Mouse (Mus musculus): ENCODE data around the gene Spata2. TPM values are rescaled to one million over a fixed set of nuclear protein-coding genes. Genes with fewer than 3 reads are reported as not detected.

The Spata2 gene
- polyA plus RNA-seq, 1 experiment: 60.6 TPM

GRCm38 (mm10) chr2:167532131-167532530, 39.4 kb upstream of the Spata2 start:
- no peaks in the 10 kb centered on the region for H3K27me3 ChIP-seq (ENCODE audit: control insufficient read depth, insufficient read depth, low read length)
- TF ChIP-seq CTCF (IDR thresholded peaks at IDR 0.05; ENCODE audit: borderline replicate concordance, control insufficient read depth, extremely low read depth, insufficient read depth, low read length, poor library complexity) (peak; percentile 95), POLR2A (IDR thresholded peaks at IDR 0.05; ENCODE audit: control insufficient read depth, extremely low read depth, insufficient read depth, low read length, poor library complexity) (no peak)
- no peaks in the 10 kb centered on the region for H3K36me3 ChIP-seq (ENCODE audit: control insufficient read depth, insufficient read depth, low read length)
- 24% methylated on average over 13 of the region's 13 CpGs for WGBS
- H3K4me1 ChIP-seq (replicated peaks; ENCODE audit: control insufficient read depth, insufficient read depth, low read length): peaks cover 9% of the 10 kb centered on the region
- peak; percentile 70 for DNase-seq
- H3K4me3 ChIP-seq (ENCODE audit: control insufficient read depth, insufficient read depth, low read length): no peak overlapping the region
- no peak overlapping the region for H3K27ac ChIP-seq (ENCODE audit: control insufficient read depth, insufficient read depth, low read length)

- Histone ChIP-seq H3K4me3 (ENCODE audit: control insufficient read depth, insufficient read depth, low read length) (no peak overlapping the region), H3K27ac (ENCODE audit: control insufficient read depth, insufficient read depth, low read length) (no peak overlapping the region), H3K27me3 (ENCODE audit: control insufficient read depth, insufficient read depth, low read length) (no peaks in the 10 kb centered on the region), H3K36me3 (ENCODE audit: control insufficient read depth, insufficient read depth, low read length) (no peaks in the 10 kb centered on the region), H3K4me1 (replicated peaks; ENCODE audit: control insufficient read depth, insufficient read depth, low read length) (no peaks in the 10 kb centered on the region)
- no peak for DNase-seq
- TF ChIP-seq CTCF (IDR thresholded peaks at IDR 0.05; ENCODE audit: borderline replicate concordance, control insufficient read depth, extremely low read depth, insufficient read depth, low read length, poor library complexity) (no peak), POLR2A (IDR thresholded peaks at IDR 0.05; ENCODE audit: control insufficient read depth, extremely low read depth, insufficient read depth, low read length, poor library complexity) (no peak)
- 94% methylated on average over 4 of the region's 4 CpGs for WGBS
Observed at GRCm38 (mm10) chr2:167530536-167530935, 37.8 kb upstream of the Spata2 start.

GRCm38 (mm10) chr2:167529935-167530513, 37.3 kb upstream of the Spata2 start:
- DNase-seq: no peak
- WGBS: 94% methylated on average over 5 of the region's 5 CpGs
- TF ChIP-seq POLR2A (IDR thresholded peaks at IDR 0.05; ENCODE audit: control insufficient read depth, extremely low read depth, insufficient read depth, low read length, poor library complexity) (no peak), CTCF (IDR thresholded peaks at IDR 0.05; ENCODE audit: borderline replicate concordance, control insufficient read depth, extremely low read depth, insufficient read depth, low read length, poor library complexity) (no peak)
- no peak overlapping the region for H3K4me3 ChIP-seq (ENCODE audit: control insufficient read depth, insufficient read depth, low read length)
- H3K4me1 ChIP-seq (replicated peaks; ENCODE audit: control insufficient read depth, insufficient read depth, low read length): no peaks in the 10 kb centered on the region
- no peak overlapping the region for H3K27ac ChIP-seq (ENCODE audit: control insufficient read depth, insufficient read depth, low read length)
- no peaks in the 10 kb centered on the region for H3K36me3 ChIP-seq (ENCODE audit: control insufficient read depth, insufficient read depth, low read length)
- no peaks in the 10 kb centered on the region for H3K27me3 ChIP-seq (ENCODE audit: control insufficient read depth, insufficient read depth, low read length)

GRCm38 (mm10) chr2:167528278-167528677, 35.6 kb upstream of the Spata2 start:
- peak; percentile 63 for DNase-seq
- WGBS: 29% methylated on average over 5 of the region's 5 CpGs
- no peaks in the 10 kb centered on the region for H3K4me1 ChIP-seq (replicated peaks; ENCODE audit: control insufficient read depth, insufficient read depth, low read length)
- no peaks in the 10 kb centered on the region for H3K27me3 ChIP-seq (ENCODE audit: control insufficient read depth, insufficient read depth, low read length)
- TF ChIP-seq CTCF (IDR thresholded peaks at IDR 0.05; ENCODE audit: borderline replicate concordance, control insufficient read depth, extremely low read depth, insufficient read depth, low read length, poor library complexity) (no peak), POLR2A (IDR thresholded peaks at IDR 0.05; ENCODE audit: control insufficient read depth, extremely low read depth, insufficient read depth, low read length, poor library complexity) (no peak)
- no peaks in the 10 kb centered on the region for H3K36me3 ChIP-seq (ENCODE audit: control insufficient read depth, insufficient read depth, low read length)
- H3K4me3 ChIP-seq (ENCODE audit: control insufficient read depth, insufficient read depth, low read length): no peak overlapping the region
- no peak overlapping the region for H3K27ac ChIP-seq (ENCODE audit: control insufficient read depth, insufficient read depth, low read length)

GRCm38 (mm10) chr2:167519606-167520252, 27.0 kb upstream of the Spata2 start:
- no peaks in the 10 kb centered on the region for H3K4me1 ChIP-seq (replicated peaks; ENCODE audit: control insufficient read depth, insufficient read depth, low read length)
- H3K4me3 ChIP-seq (ENCODE audit: control insufficient read depth, insufficient read depth, low read length): no peak overlapping the region
- peaks cover 30% of the 10 kb centered on the region for H3K36me3 ChIP-seq (ENCODE audit: control insufficient read depth, insufficient read depth, low read length)
- TF ChIP-seq CTCF (IDR thresholded peaks at IDR 0.05; ENCODE audit: borderline replicate concordance, control insufficient read depth, extremely low read depth, insufficient read depth, low read length, poor library complexity) (no peak), POLR2A (IDR thresholded peaks at IDR 0.05; ENCODE audit: control insufficient read depth, extremely low read depth, insufficient read depth, low read length, poor library complexity) (no peak)
- no peaks in the 10 kb centered on the region for H3K27me3 ChIP-seq (ENCODE audit: control insufficient read depth, insufficient read depth, low read length)
- 91% methylated on average over 5 of the region's 5 CpGs for WGBS
- no peak overlapping the region for H3K27ac ChIP-seq (ENCODE audit: control insufficient read depth, insufficient read depth, low read length)
- no peak for DNase-seq

GRCm38 (mm10) chr2:167515688-167516087, 23.0 kb upstream of the Spata2 start:
- H3K4me3 ChIP-seq (ENCODE audit: control insufficient read depth, insufficient read depth, low read length): no peak overlapping the region
- TF ChIP-seq POLR2A (IDR thresholded peaks at IDR 0.05; ENCODE audit: control insufficient read depth, extremely low read depth, insufficient read depth, low read length, poor library complexity) (no peak), CTCF (IDR thresholded peaks at IDR 0.05; ENCODE audit: borderline replicate concordance, control insufficient read depth, extremely low read depth, insufficient read depth, low read length, poor library complexity) (no peak)
- WGBS: 94% methylated on average over 5 of the region's 5 CpGs
- peaks cover 4% of the 10 kb centered on the region for H3K4me1 ChIP-seq (replicated peaks; ENCODE audit: control insufficient read depth, insufficient read depth, low read length)
- peaks cover 70% of the 10 kb centered on the region for H3K36me3 ChIP-seq (ENCODE audit: control insufficient read depth, insufficient read depth, low read length)
- no peak overlapping the region for H3K27ac ChIP-seq (ENCODE audit: control insufficient read depth, insufficient read depth, low read length)
- no peak for DNase-seq
- no peaks in the 10 kb centered on the region for H3K27me3 ChIP-seq (ENCODE audit: control insufficient read depth, insufficient read depth, low read length)

Data from thymus, adult 2 months (tissue).